Mouse (Mus musculus): Measurements from ENCODE around the gene Gm7951. TPM values are rescaled to one million over a fixed set of nuclear protein-coding genes. Genes with fewer than 3 reads are reported as not detected.

Gm7951 gene
- total RNA-seq (2023) = not detected

DNA sequence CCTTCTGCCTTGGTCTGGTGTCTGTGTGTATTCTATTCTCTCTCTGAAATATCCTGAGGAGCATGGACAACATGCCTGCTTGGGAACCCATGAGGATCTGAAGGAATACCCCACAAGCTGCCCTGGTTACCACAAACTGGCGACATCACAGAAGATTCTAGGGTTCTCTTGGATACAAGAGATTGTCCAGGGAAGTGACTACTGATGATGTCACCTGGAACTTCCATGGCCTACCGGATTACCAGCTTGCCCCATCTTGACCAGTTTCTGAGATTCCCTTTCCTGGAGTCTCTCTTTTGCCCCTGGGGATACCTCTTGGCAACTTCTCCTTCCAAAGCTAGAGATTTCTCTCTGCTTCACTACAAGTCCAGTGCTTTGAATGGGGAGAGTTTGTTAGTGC is at the start of gene Gm7951:
Gene Gm7951 (minus strand): TSS at position 101 of the 400 bp plus-strand sequence.

GRCm38 (mm10) chr14:42162522-42162921 is 45.4 kb upstream of the Gm7951 start, which contains the start of gene Gm17027:
Gene Gm17027 (minus strand): TSS chr14:42162622.

Other genes starting within 250 kb of the Gm7951 start
- not detected for gene Gm7980, start 210.1 kb downstream of the Gm7951 start, total RNA-seq (2023)
- gene 1700049E17Rik1, start 192.4 kb downstream of the Gm7951 start, total RNA-seq (2023) = not detected
- not detected for gene 1700024B05Rik, start 173.4 kb downstream of the Gm7951 start, total RNA-seq (2023)
- gene Gm6401, start 149.4 kb downstream of the Gm7951 start, total RNA-seq (2023) = not detected
- gene Gm3543, start 134.0 kb downstream of the Gm7951 start, total RNA-seq (2023) = not detected
- gene Gm17027, start 45.3 kb upstream of the Gm7951 start, total RNA-seq (2023) = not detected
- gene Gm3573, start 73.4 kb upstream of the Gm7951 start, total RNA-seq (2023) = not detected
- not detected for gene Gm17026, start 142.7 kb upstream of the Gm7951 start, total RNA-seq (2023)
- gene Gm9611, start 180.0 kb upstream of the Gm7951 start, total RNA-seq (2023) = not detected
- not detected for gene Gm7995, start 192.8 kb upstream of the Gm7951 start, total RNA-seq (2023)

All from CD4-positive naive resting alpha-beta T cell, adult 76 days (primary cell).